Mouse (Mus musculus) thymus, adult 2 months (tissue): Measurements from ENCODE around the gene Pdss2.

Experiments
- CTCF ChIP-seq: fragments of 200-500 bp; IDR thresholded peaks from 2 replicates; pipeline ENCODE4 v1.5.1; 2012; ENCODE audit warnings: mild to moderate bottlenecking, control low read depth, low read length, moderate library complexity, borderline replicate concordance; ENCODE audit not compliant: control insufficient read depth, poor library complexity, insufficient read depth; ENCODE audit errors: extremely low read depth
- POLR2A ChIP-seq: fragments of 200-500 bp; IDR thresholded peaks from 2 replicates; pipeline ENCODE4 v1.6.1; 2012; ENCODE audit warnings: mild to moderate bottlenecking, low read length, control low read depth, moderate library complexity; ENCODE audit not compliant: control insufficient read depth, poor library complexity, insufficient read depth; ENCODE audit errors: extremely low read depth

DNA sequence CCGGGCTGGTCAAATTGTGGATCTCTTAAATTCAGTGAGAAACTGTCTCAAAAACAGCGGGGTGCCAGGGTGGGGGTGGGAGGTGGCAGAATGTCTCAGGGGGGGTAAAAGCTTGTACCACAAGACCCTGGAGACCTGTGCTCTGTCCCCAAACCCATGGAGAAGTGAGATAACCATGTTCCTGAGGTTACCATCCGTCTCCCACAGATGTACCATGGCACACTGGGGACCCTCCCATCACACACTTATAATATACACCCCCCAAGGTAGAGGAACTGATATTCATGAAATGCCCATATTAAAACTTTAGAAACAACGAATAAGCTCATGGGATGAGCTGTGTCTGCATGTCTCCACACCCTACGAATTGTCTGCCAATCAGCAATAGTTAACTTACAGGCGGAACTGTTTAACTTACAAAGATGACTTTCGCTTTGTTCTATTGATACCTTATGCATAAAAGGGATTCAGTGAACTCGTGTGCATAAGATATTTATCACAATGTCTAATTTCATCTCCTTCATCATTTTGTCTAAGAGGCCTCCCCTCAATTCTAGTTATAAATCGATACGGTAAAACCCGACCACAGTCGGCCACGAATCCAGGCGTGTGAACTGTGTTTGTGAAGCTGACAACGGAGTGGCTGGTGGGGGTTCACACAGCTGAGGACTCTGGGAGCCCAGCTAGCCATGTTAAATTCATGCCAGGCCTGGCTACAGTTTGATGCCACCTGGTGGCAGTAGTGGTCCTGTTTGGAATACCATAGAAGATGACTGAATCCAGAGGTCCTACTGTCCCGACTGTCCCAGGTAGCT lies 230.8 kb downstream of the Pdss2 start:
- TF ChIP-seq CTCF = no peak
- no peak for TF ChIP-seq POLR2A
